Mouse (Mus musculus) midbrain, embryonic 14.5 days (tissue): ENCODE results near the gene Rreb1. TPM values are rescaled to one million over a fixed set of nuclear protein-coding genes. Genes with fewer than 3 reads are reported as not detected.
A peak's percentile ranks its signal among the peaks of the same experiment; 100 is the strongest.

Experiments
- ATAC-seq: fragments of 200-750 bp; cut with Nextera tagmentation; 2 replicates; pipeline ENCODE4 v1.8.0; 2017; ENCODE audit warnings: moderate number of reproducible peaks, moderate library complexity; ENCODE audit not compliant: low FRiP score, low TSS enrichment
- DNase-seq: peaks from one replicate; pipeline ENCODE4 v3.0.0-alpha.2; 2015
- H3K27ac ChIP-seq: fragments of 300-500 bp; sonication (generic); replicated peaks from 2 replicates; pipeline ENCODE4 v1.5.1; 2014; ENCODE audit warnings: mild to moderate bottlenecking, low read depth, low read length, moderate library complexity
- H3K27me3 ChIP-seq: fragments of 300-500 bp; sonication (generic); 2 replicates; pipeline ENCODE4 v1.6.1; 2014; ENCODE audit warnings: low read length, control low read depth, mixed read lengths; ENCODE audit not compliant: control insufficient read depth, insufficient read depth
- H3K36me3 ChIP-seq: fragments of 300-500 bp; sonication (generic); 2 replicates; pipeline ENCODE4 v1.6.1; 2014; ENCODE audit warnings: low read length, control low read depth; ENCODE audit not compliant: control insufficient read depth, insufficient read depth
- H3K4me1 ChIP-seq: fragments of 300-500 bp; sonication (generic); 2 replicates; pipeline ENCODE4 v1.6.1; 2014; ENCODE audit warnings: mild to moderate bottlenecking, antibody characterized with exemption, low read length, control low read depth; ENCODE audit not compliant: control insufficient read depth, insufficient read depth
- H3K4me2 ChIP-seq: fragments of 300-500 bp; sonication (generic); 2 replicates; pipeline ENCODE4 v1.6.1; 2014; ENCODE audit warnings: mild to moderate bottlenecking, low read length, moderate library complexity
- H3K4me3 ChIP-seq: fragments of 300-500 bp; sonication (generic); replicated peaks from 2 replicates; pipeline ENCODE4 v1.5.1; 2014; ENCODE audit warnings: low read depth, low read length
- H3K9ac ChIP-seq: fragments of 300-500 bp; sonication (generic); replicated peaks from 2 replicates; pipeline ENCODE4 v1.6.1; 2014; ENCODE audit warnings: mild to moderate bottlenecking, low read length, moderate library complexity
- H3K9me3 ChIP-seq: fragments of 300-500 bp; sonication (generic); 2 replicates; pipeline ENCODE4 v1.6.1; 2016; ENCODE audit warnings: low read length, control low read depth, mixed read lengths; ENCODE audit not compliant: control insufficient read depth
- WGBS: fragments of 180-500 bp; shearing (Covaris S2); extraction: QIAGEN DNeasy Blood & Tissue Kit; methylation state at CpG from one replicate; pipeline ENCODE4 v1.1.7; 2014; 5-methylcytosine and 5-hydroxymethylcytosine counted together
- polyA plus RNA-seq: library from polyadenylated mRNA; unstranded; fragments of >200 nt; fragmentation: Nextera tagmentation; extraction: Ambion mirVana; gene quantifications from 2 replicates; pipeline ENCODE4 v1.2.1, GENCODE M21; 2014

Rreb1 gene
- polyA plus RNA-seq, 1 experiment from 2014 or later: 3.9 TPM

DNA sequence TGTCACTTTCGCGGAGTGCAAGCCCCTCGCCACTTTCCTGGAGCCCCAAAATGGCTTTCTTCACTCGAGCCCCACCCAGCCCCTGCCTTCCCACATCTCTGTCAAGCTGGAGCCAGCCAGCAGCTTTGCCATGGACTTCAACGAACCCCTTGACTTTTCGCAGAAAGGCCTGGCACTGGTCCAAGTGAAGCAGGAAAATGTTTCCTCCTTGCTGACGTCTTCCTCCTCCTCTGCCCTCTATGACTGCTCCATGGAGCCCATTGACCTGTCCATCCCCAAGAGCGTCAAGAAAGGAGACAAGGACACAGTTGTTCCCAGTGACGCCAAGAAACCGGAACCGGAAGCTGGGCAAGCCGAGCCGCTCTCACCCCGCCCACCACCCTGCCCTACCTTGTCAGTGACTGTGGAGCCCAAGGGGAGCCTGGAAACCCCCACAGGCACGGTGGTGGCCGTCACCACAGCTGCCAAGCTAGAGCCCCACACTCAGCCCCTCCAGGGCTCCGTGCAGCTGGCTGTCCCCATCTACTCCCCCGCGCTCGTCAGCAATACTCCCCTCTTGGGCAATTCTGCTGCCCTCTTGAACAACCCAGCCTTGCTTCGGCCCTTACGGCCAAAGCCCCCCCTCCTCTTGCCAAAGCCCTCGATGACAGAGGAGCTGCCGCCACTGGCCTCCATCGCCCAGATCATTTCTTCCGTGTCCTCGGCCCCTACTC, 153.2 kb downstream of the Rreb1 start:
- ATAC-seq: no peak
- Histone ChIP-seq H3K9ac (no peak overlapping the region), H3K4me1 (no peaks in the 10 kb centered on the region), H3K9me3 (no peaks in the 10 kb centered on the region), H3K27me3 (no peaks in the 10 kb centered on the region), H3K27ac (no peak overlapping the region), H3K36me3 (no peaks in the 10 kb centered on the region; the same call in 1 of the 2 replicates), H3K4me2 (no peak overlapping the region), H3K4me3 (no peak overlapping the region)
- 72% methylated on average over 27 of the region's 27 CpGs for WGBS
- no peak for DNase-seq

- H3K4me2 ChIP-seq: no peak overlapping the region
- no peak for ATAC-seq
- no peaks in the 10 kb centered on the region for H3K9me3 ChIP-seq
- H3K27me3 ChIP-seq: no peaks in the 10 kb centered on the region
- H3K4me3 ChIP-seq: no peak overlapping the region
- 84% methylated on average over 4 of the region's 4 CpGs for WGBS
- H3K9ac ChIP-seq: no peak overlapping the region
- H3K4me1 ChIP-seq: no peaks in the 10 kb centered on the region
- H3K27ac ChIP-seq: no peak overlapping the region
- no peak for DNase-seq
- no peaks in the 10 kb centered on the region; the same call in 1 of the 2 replicates for H3K36me3 ChIP-seq
These were observed 155.9 kb downstream of the Rreb1 start for GRCm38 (mm10) chr13:37934075-37934474.

- Histone ChIP-seq H3K9ac (no peak overlapping the region), H3K4me1 (no peaks in the 10 kb centered on the region), H3K9me3 (no peaks in the 10 kb centered on the region), H3K36me3 (no peaks in the 10 kb centered on the region), H3K27ac (no peak overlapping the region), H3K27me3 (no peaks in the 10 kb centered on the region), H3K4me2 (no peak overlapping the region), H3K4me3 (no peak overlapping the region)
- DNase-seq: peak; percentile 18
- WGBS: 78% methylated on average over 8 of the region's 8 CpGs
- no peak for ATAC-seq
These were observed 156.7 kb downstream of the Rreb1 start for GRCm38 (mm10) chr13:37934920-37935319.

DNA sequence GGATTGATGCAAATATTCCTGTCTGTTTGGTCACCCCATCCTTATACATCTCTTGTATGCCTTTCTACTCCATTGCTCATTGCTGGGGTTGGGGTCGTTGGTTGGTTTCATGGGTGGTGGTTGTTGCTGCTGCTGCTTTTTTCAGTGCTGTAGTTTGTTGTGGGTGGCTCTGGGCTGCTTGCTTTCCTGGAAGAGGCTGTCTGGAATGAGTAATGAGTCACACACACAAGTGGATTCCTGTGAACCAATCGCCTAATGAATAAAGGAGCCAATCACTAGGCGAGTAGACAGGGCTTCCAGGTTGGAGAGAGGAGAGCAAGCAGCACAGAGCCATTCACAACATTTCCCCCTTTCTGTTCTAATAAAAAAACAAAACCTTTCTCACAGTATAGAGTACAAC, 158.2 kb downstream of the Rreb1 start:
- WGBS: 88% methylated on average over 3 of the region's 3 CpGs
- no peak overlapping the region for H3K9ac ChIP-seq
- ATAC-seq (no peak), DNase-seq (no peak)
- no peaks in the 10 kb centered on the region for H3K9me3 ChIP-seq
- H3K36me3 ChIP-seq: no peaks in the 10 kb centered on the region
- H3K27me3 ChIP-seq: no peaks in the 10 kb centered on the region
- no peak overlapping the region for H3K4me2 ChIP-seq
- no peaks in the 10 kb centered on the region for H3K4me1 ChIP-seq
- H3K27ac ChIP-seq: no peak overlapping the region
- no peak overlapping the region for H3K4me3 ChIP-seq

GRCm38 (mm10) chr13:37940167-37940566, 162.0 kb downstream of the Rreb1 start:
- ATAC-seq (no peak), DNase-seq (no peak)
- 84% methylated on average over 2 of the region's 2 CpGs for WGBS
- Histone ChIP-seq H3K9me3 (no peaks in the 10 kb centered on the region), H3K9ac (no peak overlapping the region), H3K4me2 (no peak overlapping the region), H3K4me3 (no peak overlapping the region), H3K36me3 (no peaks in the 10 kb centered on the region), H3K27me3 (no peaks in the 10 kb centered on the region), H3K4me1 (no peaks in the 10 kb centered on the region), H3K27ac (no peak overlapping the region)

GRCm38 (mm10) chr13:37940649-37941048, 162.4 kb downstream of the Rreb1 start:
- H3K27ac ChIP-seq: no peak overlapping the region
- ATAC-seq: no peak
- H3K27me3 ChIP-seq: no peaks in the 10 kb centered on the region
- no peak overlapping the region for H3K9ac ChIP-seq
- WGBS: 47% methylated on average over 5 of the region's 5 CpGs
- no peak overlapping the region for H3K4me3 ChIP-seq
- no peaks in the 10 kb centered on the region for H3K9me3 ChIP-seq
- no peaks in the 10 kb centered on the region for H3K4me1 ChIP-seq
- H3K36me3 ChIP-seq: no peaks in the 10 kb centered on the region
- DNase-seq: no peak
- no peak overlapping the region for H3K4me2 ChIP-seq

GRCm38 (mm10) chr13:37941138-37941645, 163.0 kb downstream of the Rreb1 start:
- Histone ChIP-seq H3K4me3 (no peak overlapping the region), H3K4me2 (no peak overlapping the region), H3K36me3 (no peaks in the 10 kb centered on the region), H3K9me3 (no peaks in the 10 kb centered on the region), H3K9ac (no peak overlapping the region), H3K4me1 (no peaks in the 10 kb centered on the region), H3K27me3 (no peaks in the 10 kb centered on the region), H3K27ac (no peak overlapping the region)
- ATAC-seq: no peak
- 73% methylated on average over 5 of the region's 5 CpGs for WGBS
- DNase-seq: no peak

- no peak for DNase-seq
- WGBS: 72% methylated on average over 17 of the region's 17 CpGs
- Histone ChIP-seq H3K27me3 (no peaks in the 10 kb centered on the region), H3K36me3 (no peaks in the 10 kb centered on the region), H3K27ac (no peak overlapping the region), H3K4me3 (no peak overlapping the region), H3K4me2 (no peak overlapping the region), H3K9me3 (no peaks in the 10 kb centered on the region), H3K9ac (no peak overlapping the region), H3K4me1 (no peaks in the 10 kb centered on the region)
- no peak for ATAC-seq
These were observed 164.0 kb downstream of the Rreb1 start for GRCm38 (mm10) chr13:37941950-37942886.
